Mouse (Mus musculus) limb, embryonic 13.5 days (tissue): ENCODE results near the gene Fbxw2. TPM values are rescaled to one million over a fixed set of nuclear protein-coding genes. Genes with fewer than 3 reads are reported as not detected.
"Not testable (repeated sequence)": the region's sequence is repeated elsewhere in the genome, so short reads cannot be mapped to it uniquely, and the experiment has no call there.

Source experiments
- ATAC-seq: fragments of 200-750 bp; cut with Nextera tagmentation; 2 replicates; pipeline ENCODE4 v1.8.0; 2017; ENCODE audit warnings: low read depth, moderate number of reproducible peaks, moderate TSS enrichment; ENCODE audit not compliant: low FRiP score
- H3K27ac ChIP-seq: fragments of 300-500 bp; sonication (generic); 2 replicates; pipeline ENCODE4 v1.5.1; 2015; ENCODE audit warnings: inconsistent platforms, mild to moderate bottlenecking, moderate library complexity
- H3K27me3 ChIP-seq: fragments of 300-500 bp; sonication (generic); 2 replicates; pipeline ENCODE4 v1.6.1; 2015; ENCODE audit warnings: mild to moderate bottlenecking, inconsistent platforms
- H3K36me3 ChIP-seq: fragments of 300-500 bp; sonication (generic); 2 replicates; pipeline ENCODE4 v1.6.1; 2015; ENCODE audit warnings: inconsistent platforms, mild to moderate bottlenecking, moderate library complexity
- H3K4me1 ChIP-seq: fragments of 300-500 bp; sonication (generic); 2 replicates; pipeline ENCODE4 v1.6.1; 2015; ENCODE audit warnings: inconsistent platforms
- H3K4me2 ChIP-seq: fragments of 300-500 bp; sonication (generic); replicated peaks from 2 replicates; pipeline ENCODE4 v1.6.1; 2015; ENCODE audit warnings: inconsistent platforms, mild to moderate bottlenecking, moderate library complexity
- H3K4me3 ChIP-seq: fragments of 300-500 bp; sonication (generic); 2 replicates; pipeline ENCODE4 v1.5.1; 2015; ENCODE audit warnings: moderate library complexity, mild to moderate bottlenecking, inconsistent platforms
- H3K9ac ChIP-seq: fragments of 300-500 bp; sonication (generic); 2 replicates; pipeline ENCODE4 v1.6.1; 2015; ENCODE audit warnings: mild to moderate bottlenecking, inconsistent platforms
- H3K9me3 ChIP-seq: fragments of 300-500 bp; sonication (generic); 2 replicates; pipeline ENCODE4 v1.6.1; 2016; ENCODE audit warnings: inconsistent platforms
- WGBS: fragments of 180-500 bp; shearing (Covaris S2); methylation state at CpG from one replicate; pipeline ENCODE4 v1.1.7; 2015; 5-methylcytosine and 5-hydroxymethylcytosine counted together
- polyA plus RNA-seq: library from polyadenylated mRNA; unstranded; fragments of >200 nt; fragmentation: Nextera tagmentation; extraction: Ambion mirVana; gene quantifications from 2 replicates; pipeline ENCODE4 v1.2.1, GENCODE M21; 2015

Gene Fbxw2
- polyA plus RNA-seq, 1 experiment from 2014 or later: 93.4 TPM

DNA sequence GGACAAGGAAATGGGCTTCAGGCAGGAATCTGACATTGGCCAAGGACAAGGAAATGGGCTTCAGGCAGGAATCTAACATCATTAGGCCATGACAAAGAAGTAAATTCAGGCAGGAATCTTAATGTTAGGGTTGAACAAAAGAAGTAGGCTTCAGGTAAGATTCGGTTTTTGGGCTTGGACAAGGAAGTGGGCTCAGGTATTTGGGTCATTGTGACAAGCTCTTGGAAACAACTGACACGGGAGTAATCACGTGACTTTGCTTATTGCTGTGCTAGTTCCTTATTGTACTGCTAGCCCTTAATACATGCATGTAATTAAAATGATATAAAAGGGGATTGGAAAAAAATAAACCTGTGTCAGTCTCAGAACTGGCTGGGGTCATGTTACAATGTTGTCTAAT lies 9.6 kb upstream of the Fbxw2 start:
- Histone ChIP-seq H3K36me3 (no peaks in the 10 kb centered on the region), H3K4me2 (no peak overlapping the region), H3K9ac (no peak overlapping the region), H3K4me3 (no peak overlapping the region), H3K27ac (no peak overlapping the region), H3K4me1 (no peaks in the 10 kb centered on the region), H3K27me3 (no peaks in the 10 kb centered on the region), H3K9me3 (no peaks in the 10 kb centered on the region)
- ATAC-seq: no peak
- WGBS: 74% methylated on average over 3 of the region's 3 CpGs

DNA sequence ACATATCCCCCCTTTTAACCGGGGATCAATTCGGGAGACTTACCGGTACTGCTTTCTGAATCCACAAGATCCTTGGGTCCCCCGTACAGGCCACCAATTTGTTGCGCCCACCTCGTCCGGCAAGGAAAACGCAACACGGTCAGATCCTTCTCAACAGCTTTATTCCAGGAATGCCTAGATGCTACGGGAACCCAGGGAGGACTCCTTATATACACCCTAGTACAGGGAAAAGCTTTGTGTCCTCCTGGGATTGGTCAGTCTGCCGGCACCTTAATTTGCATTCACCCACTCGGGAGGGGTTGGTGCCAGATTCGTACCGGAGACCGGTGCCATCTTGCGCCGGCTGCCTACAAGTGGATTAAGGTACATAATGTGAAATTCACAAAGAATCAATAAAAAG lies 7.5 kb upstream of the Fbxw2 start:
- ATAC-seq: no peak
- H3K4me3 ChIP-seq: no peak overlapping the region
- H3K9me3 ChIP-seq: peaks cover 9% of the 10 kb centered on the region
- 81% methylated on average over 17 of the region's 17 CpGs for WGBS
- no peak overlapping the region for H3K9ac ChIP-seq
- H3K4me1 ChIP-seq: no peaks in the 10 kb centered on the region
- no peaks in the 10 kb centered on the region for H3K36me3 ChIP-seq
- no peaks in the 10 kb centered on the region for H3K27me3 ChIP-seq
- H3K27ac ChIP-seq: no peak overlapping the region
- H3K4me2 ChIP-seq: no peak overlapping the region

DNA sequence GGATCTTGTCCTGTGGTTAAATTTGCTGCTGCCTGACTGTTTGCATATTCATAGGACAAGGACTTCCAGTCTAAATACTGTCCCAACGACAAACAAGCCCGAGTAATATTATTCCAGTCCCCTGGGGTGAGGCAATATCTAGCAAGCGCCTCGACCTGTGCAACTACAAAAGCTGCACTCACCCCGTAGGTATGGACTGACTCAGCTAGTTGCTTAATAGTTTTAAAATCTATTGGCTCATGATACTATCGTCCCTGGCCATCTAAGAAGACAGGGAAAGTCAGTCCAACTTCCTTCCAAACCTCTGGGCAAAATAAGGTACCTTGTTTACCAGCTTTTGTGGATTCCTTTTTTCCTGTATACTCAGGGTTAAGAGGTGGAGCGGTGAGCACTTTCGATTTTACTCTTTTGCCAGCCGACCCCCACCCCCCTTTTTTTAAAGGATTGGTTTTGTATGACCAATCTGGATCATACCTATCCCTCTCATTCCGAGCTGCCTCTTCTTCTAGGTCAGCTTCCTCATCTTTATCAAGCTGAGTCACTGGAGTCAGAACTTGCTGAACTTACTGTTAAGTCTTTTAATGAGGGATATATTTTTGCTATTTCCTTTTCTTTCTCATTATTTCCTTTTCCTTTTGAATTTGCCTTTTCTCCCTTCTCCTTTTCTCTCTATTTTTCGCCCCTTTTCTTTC lies 6.8 kb upstream of the Fbxw2 start, which contains the start of gene Gm34653:
Gene Gm34653 (plus strand): TSS at position 242 of the 692 bp plus-strand sequence.
- not testable (repeated sequence) for H3K9ac ChIP-seq, H3K4me2 ChIP-seq, H3K27ac ChIP-seq, H3K4me1 ChIP-seq, ATAC-seq, H3K9me3 ChIP-seq, H3K4me3 ChIP-seq, H3K36me3 ChIP-seq, H3K27me3 ChIP-seq
- 65% methylated on average over 11 of the region's 11 CpGs for WGBS

DNA sequence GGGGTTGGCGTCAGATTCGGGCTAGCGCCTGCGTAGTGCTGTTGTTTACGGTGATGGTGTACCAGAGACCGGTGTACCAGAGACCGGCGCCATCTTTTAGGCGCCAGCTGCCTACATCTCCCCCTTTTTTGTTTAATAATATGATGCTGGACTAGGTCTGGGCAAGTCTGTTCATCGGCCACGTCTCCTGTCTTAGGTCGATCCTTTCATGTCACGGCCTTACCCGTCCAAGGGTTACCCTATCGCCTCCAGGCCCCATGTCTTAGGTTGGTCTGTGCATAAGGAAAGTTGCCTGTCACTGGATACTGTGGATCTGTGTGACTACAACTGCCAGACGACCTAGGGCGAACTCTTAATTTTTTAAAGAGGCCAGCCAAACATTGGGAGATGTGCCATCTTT lies 4.0 kb upstream of the Fbxw2 start:
- not testable (repeated sequence) for H3K4me2 ChIP-seq, H3K4me3 ChIP-seq, H3K27ac ChIP-seq, H3K36me3 ChIP-seq, H3K9me3 ChIP-seq, H3K9ac ChIP-seq, H3K4me1 ChIP-seq, ATAC-seq, H3K27me3 ChIP-seq
- WGBS: 93% methylated on average over 17 of the region's 17 CpGs

DNA sequence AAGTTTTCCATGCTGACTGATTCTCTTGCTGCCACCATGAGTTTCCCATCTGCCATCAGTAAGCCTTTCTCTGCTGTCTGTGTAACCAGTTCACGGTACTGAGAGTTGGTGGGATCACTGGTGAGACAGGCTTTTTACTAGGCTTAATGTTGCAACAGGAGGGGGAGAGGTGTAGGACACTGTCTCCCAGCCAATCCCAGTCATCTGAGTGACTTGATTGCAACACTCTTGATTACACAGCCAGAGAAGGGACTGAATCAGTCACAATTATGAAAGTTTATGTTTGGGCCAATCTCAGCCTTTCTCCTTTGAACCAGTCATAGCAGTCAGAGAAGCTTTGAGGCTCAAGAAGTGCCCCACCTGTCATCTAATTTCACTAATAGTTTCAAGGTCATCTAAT lies 1.9 kb upstream of the Fbxw2 start:
- ATAC-seq: no peak
- no peak overlapping the region for H3K9ac ChIP-seq
- peaks cover 9% of the 10 kb centered on the region for H3K9me3 ChIP-seq
- peaks cover 17% of the 10 kb centered on the region for H3K4me1 ChIP-seq
- no peaks in the 10 kb centered on the region for H3K36me3 ChIP-seq
- no peak overlapping the region for H3K4me3 ChIP-seq
- WGBS: 88% methylated on average over 1 of the region's 1 CpGs
- no peak overlapping the region for H3K27ac ChIP-seq
- H3K4me2 ChIP-seq: no peak overlapping the region
- peaks cover 6% of the 10 kb centered on the region; the same call in 1 of the 2 replicates for H3K27me3 ChIP-seq

DNA sequence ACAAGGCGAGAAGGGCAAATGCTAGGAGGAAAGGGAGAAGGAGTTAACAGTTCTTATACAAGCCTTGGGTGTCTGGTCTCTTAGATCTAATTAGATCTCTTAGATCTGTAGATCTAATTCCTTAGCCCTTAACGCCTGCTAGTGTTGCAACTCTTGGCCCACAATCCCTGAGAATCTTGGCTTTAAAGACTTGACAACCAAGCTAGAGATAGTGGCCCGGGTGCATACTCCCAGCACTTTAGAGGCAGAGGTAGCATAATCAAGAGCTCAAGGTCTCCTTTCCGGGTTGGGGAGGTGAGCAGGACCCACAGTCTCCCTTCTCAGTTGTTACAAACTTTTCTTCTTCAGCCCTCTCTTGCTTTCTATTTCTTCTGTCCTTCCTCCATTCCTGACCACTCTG lies 1.5 kb upstream of the Fbxw2 start:
- WGBS: 87% methylated on average over 4 of the region's 4 CpGs

DNA sequence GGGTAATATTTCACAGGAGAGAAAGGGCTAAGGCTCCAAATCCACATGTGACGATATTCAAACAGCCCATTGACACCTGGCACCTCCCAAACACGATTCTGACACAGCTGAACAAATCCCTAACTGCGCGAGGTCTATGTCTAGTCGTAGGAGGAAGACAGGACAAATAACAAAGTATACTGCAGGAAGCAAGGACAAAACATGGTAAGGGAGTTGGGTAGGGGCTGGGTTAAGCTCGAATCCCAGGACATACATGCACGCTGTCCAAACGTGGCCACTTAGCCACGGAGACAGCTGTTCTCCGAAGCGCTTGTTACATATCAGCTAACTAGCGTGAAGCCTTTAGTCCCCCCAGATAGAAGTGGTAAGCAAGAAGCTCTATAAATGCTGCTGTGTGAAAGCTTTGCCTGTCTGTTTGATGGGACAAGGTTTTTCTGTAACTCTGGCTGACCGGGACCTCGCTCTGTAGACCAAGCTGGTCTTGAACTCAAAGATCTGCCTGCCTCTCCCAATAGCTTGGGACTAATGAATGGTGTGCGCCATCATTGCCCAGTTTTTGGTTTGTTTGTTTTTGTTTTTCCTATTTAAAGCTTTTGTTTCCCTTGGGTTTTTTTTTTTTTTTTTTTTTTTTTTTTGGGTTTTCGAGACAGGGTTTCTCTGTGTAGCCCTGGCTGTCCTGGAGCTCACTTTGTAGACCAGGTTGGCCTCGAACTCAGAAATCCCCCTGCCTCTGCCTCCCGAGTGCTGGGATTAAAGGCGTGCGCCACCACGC lies 535 bp upstream of the Fbxw2 start:
- H3K4me3 ChIP-seq: peak overlapping the region; percentile 95
- H3K27me3 ChIP-seq: peaks cover 6% of the 10 kb centered on the region; the same call in 1 of the 2 replicates
- 34% methylated on average over 20 of the region's 21 CpGs for WGBS
- peak overlapping the region; percentile 84 for H3K4me2 ChIP-seq
- H3K36me3 ChIP-seq: peaks cover 9% of the 10 kb centered on the region
- H3K9ac ChIP-seq: peak overlapping the region; percentile 96
- H3K4me1 ChIP-seq: peaks cover 17% of the 10 kb centered on the region
- ATAC-seq: peak; percentile 12; the same call in 1 of the 2 replicates
- peak overlapping the region; percentile 75; the same call in 1 of the 2 replicates for H3K27ac ChIP-seq
- peaks cover 9% of the 10 kb centered on the region for H3K9me3 ChIP-seq

More for the DNA sequence above, 1.5 kb upstream of the Fbxw2 start:
- peaks cover 2% of the 10 kb centered on the region for H3K36me3 ChIP-seq
- H3K27ac ChIP-seq: no peak overlapping the region
- no peak overlapping the region for H3K4me3 ChIP-seq
- H3K4me2 ChIP-seq: no peak overlapping the region
- no peak overlapping the region for H3K9ac ChIP-seq
- peaks cover 9% of the 10 kb centered on the region for H3K9me3 ChIP-seq
- no peak for ATAC-seq
- peaks cover 6% of the 10 kb centered on the region; the same call in 1 of the 2 replicates for H3K27me3 ChIP-seq
- peaks cover 17% of the 10 kb centered on the region for H3K4me1 ChIP-seq

DNA sequence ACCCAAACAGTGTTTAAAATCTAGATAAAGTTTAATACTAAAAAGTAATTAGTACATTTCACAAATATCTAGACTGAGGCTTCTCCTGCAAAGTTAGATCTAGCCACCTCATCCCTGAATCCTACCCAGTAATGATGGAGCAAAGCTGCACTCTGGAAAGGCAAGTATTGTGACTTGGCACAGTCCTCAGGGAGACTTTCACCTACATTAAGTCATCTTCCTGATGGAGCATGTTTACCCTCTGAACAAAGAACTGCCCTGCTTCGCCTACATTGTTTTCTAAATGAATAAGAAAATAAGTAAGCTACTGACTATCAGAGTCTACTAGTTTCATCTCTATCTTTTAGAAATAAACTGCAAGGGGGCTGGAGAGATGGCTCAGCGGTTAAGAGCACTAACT lies 7.6 kb downstream of the Fbxw2 start:
- H3K27me3 ChIP-seq: no peaks in the 10 kb centered on the region
- H3K9me3 ChIP-seq: no peaks in the 10 kb centered on the region
- no peak overlapping the region for H3K4me2 ChIP-seq
- no peak for ATAC-seq
- H3K4me1 ChIP-seq: no peaks in the 10 kb centered on the region
- 91% methylated on average over 2 of the region's 2 CpGs for WGBS
- peaks cover 68% of the 10 kb centered on the region for H3K36me3 ChIP-seq
- H3K27ac ChIP-seq: no peak overlapping the region
- no peak overlapping the region for H3K4me3 ChIP-seq
- no peak overlapping the region for H3K9ac ChIP-seq

DNA sequence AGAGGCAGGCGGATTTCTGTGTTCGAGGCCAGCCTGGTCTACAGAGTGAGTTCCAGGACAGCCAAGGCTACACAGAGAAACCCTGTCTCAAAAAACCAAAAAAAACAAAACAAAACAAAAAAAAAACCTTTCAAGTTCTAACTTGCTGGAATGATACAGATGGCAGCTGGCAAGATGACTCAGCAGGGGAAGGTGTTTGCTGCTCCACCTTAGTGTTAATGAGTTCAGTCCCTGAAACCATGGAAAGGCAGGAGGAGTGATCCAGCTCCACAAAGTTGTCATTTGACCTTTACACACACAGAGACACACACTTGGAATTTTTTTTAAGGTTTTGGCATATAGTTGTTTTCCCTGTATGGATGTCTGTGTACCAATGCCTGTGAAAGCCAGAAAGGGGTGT lies 10.2 kb downstream of the Fbxw2 start:
- not testable (repeated sequence) for ATAC-seq, H3K4me2 ChIP-seq, H3K4me1 ChIP-seq, H3K9me3 ChIP-seq, H3K4me3 ChIP-seq, H3K9ac ChIP-seq, H3K27ac ChIP-seq, H3K27me3 ChIP-seq
- 96% methylated on average over 2 of the region's 2 CpGs for WGBS
- H3K36me3 ChIP-seq: peaks cover 77% of the 10 kb centered on the region

DNA sequence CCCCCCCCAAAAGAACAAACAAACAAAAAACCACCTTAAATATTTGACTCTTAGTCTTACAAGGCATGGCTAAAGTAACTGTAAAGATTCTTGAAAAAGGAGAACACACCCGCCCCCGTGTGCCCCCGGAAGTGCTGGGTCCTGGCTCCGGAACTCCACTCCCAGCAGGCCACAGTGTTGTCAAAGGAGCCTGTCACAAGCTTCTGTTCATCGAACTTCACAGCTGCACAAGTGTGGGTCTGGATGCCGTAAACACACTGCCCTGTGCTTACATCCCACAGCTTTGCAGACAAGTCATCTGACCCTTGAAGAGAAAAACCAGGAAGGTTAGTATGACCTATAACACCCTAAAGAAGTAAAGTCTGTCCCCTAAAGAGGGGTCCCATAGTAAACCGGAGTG lies 13.4 kb downstream of the Fbxw2 start:
- Histone ChIP-seq H3K27ac (no peak overlapping the region), H3K4me2 (no peak overlapping the region), H3K9me3 (no peaks in the 10 kb centered on the region), H3K36me3 (peaks cover 75% of the 10 kb centered on the region), H3K4me1 (no peaks in the 10 kb centered on the region), H3K9ac (no peak overlapping the region), H3K4me3 (no peak overlapping the region), H3K27me3 (no peaks in the 10 kb centered on the region)
- no peak for ATAC-seq
- 81% methylated on average over 7 of the region's 7 CpGs for WGBS

DNA sequence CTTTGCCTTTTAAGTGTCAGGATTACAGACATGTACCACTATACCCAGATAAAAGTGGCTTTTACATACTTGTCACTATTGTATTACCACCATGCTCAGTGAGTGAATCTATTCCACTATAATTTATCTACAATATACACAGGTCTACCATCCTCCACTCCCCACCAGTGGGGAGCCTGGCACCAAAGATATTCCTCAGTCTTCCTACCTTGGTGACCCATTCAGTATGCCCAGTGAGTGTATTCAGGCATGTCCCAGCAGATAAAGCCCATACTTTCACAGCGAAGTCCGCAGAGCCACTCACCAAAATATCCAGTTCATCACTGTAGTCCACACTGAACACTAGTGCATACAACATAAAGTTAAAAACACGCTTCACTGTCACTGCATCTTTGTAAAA lies 15.3 kb downstream of the Fbxw2 start:
- Histone ChIP-seq H3K4me3 (no peak overlapping the region), H3K4me1 (no peaks in the 10 kb centered on the region), H3K27ac (no peak overlapping the region), H3K4me2 (no peak overlapping the region), H3K9me3 (no peaks in the 10 kb centered on the region), H3K9ac (no peak overlapping the region), H3K27me3 (no peaks in the 10 kb centered on the region), H3K36me3 (peaks cover 80% of the 10 kb centered on the region)
- WGBS: 98% methylated on average over 3 of the region's 3 CpGs
- ATAC-seq: no peak

DNA sequence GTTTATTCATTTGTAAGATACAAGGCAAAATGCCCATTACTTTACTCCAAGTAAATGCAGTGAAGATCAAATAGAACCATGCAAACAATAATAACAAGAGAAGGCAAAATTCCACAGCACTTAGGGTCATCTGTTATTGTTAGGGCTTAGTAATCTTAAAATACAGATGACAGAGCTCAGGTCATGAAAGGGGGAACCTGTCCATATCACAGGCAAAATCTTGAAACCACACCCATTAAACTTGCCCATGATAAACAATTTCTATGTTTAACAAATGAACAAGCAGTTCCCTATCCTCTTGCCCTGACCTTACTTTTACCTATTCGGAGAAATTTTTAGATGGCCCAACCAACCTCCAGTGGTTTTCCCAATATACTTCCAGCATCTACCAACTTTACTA lies 16.5 kb downstream of the Fbxw2 start:
- Histone ChIP-seq H3K4me1 (no peaks in the 10 kb centered on the region), H3K4me3 (no peak overlapping the region), H3K9ac (no peak overlapping the region), H3K27ac (no peak overlapping the region), H3K9me3 (no peaks in the 10 kb centered on the region), H3K4me2 (no peak overlapping the region), H3K36me3 (peaks cover 76% of the 10 kb centered on the region), H3K27me3 (no peaks in the 10 kb centered on the region)
- 82% methylated on average over 1 of the region's 1 CpGs for WGBS
- ATAC-seq: no peak
